Mouse (Mus musculus): ENCODE measurements around the gene Gjd3. TPM values are rescaled to one million over a fixed set of nuclear protein-coding genes. Genes with fewer than 3 reads are reported as not detected.

The Gjd3 gene
- polyA plus RNA-seq, 1 experiment, result 0.05 TPM

GRCm38 (mm10) chr11:98966499-98967141 lies 16.2 kb downstream of the Gjd3 start:
- H3K4me3 ChIP-seq, result no peak overlapping the region
- no peaks in the 10 kb centered on the region for H3K27me3 ChIP-seq (ENCODE audit: control insufficient read depth, insufficient read depth, insufficient read length)
- H3K79me2 ChIP-seq (ENCODE audit: control insufficient read depth, insufficient read depth), result peaks cover 44% of the 10 kb centered on the region
- H3K4me2 ChIP-seq (ENCODE audit: low read depth), result peak overlapping the region; percentile 8
- H3ac ChIP-seq (ENCODE audit: control insufficient read depth, insufficient read length), result no peak overlapping the region
- H3K36me3 ChIP-seq (ENCODE audit: control insufficient read depth, insufficient read depth), result peaks cover 5% of the 10 kb centered on the region
- TF ChIP-seq MYOD1 (IDR thresholded peaks at IDR 0.05; ENCODE audit: control insufficient read depth in 1 of 3, insufficient read length in 2 of 3, low read depth in 2 of 3) (peak in 1 of 3 experiments; percentile 33), POLR2AphosphoS2 (IDR thresholded peaks at IDR 0.05; ENCODE audit: insufficient read length, low read depth) (peak; percentile 9), SRF (IDR thresholded peaks at IDR 0.05; ENCODE audit: control insufficient read depth, insufficient read length, low read depth) (no peak), MAX (IDR thresholded peaks at IDR 0.05; ENCODE audit: low read depth) (no peak), MYOG (IDR thresholded peaks at IDR 0.05; ENCODE audit: control insufficient read depth in 1 of 3, insufficient read depth in 1 of 3, insufficient read length in 2 of 3, low read depth in 2 of 3) (peak in 1 of 3 experiments; percentile 64)

- TF ChIP-seq CEBPB (IDR thresholded peaks at IDR 0.05; ENCODE audit: insufficient read depth, poor library complexity, severe bottlenecking) (no peak), TCF3 (IDR thresholded peaks at IDR 0.05; ENCODE audit: insufficient read length, low read depth) (no peak), REST (IDR thresholded peaks at IDR 0.05; ENCODE audit: insufficient read depth, insufficient read length) (no peak), MAX (IDR thresholded peaks at IDR 0.05; ENCODE audit: low read depth) (no peak), E2F4 (IDR thresholded peaks at IDR 0.05; ENCODE audit: insufficient read depth) (no peak), POLR2A (IDR thresholded peaks at IDR 0.05; ENCODE audit: insufficient read length, low read depth) (no peak), MYOG (IDR thresholded peaks at IDR 0.05; ENCODE audit: control insufficient read depth in 1 of 3, insufficient read depth in 1 of 3, insufficient read length in 2 of 3, low read depth in 2 of 3) (no peak), SRF (IDR thresholded peaks at IDR 0.05; ENCODE audit: control insufficient read depth, insufficient read length, low read depth) (no peak), MYOD1 (IDR thresholded peaks at IDR 0.05; ENCODE audit: control insufficient read depth in 1 of 3, insufficient read length in 2 of 3, low read depth in 2 of 3) (no peak), USF1 (IDR thresholded peaks at IDR 0.05; ENCODE audit: low read depth) (no peak), POLR2AphosphoS2 (IDR thresholded peaks at IDR 0.05; ENCODE audit: insufficient read length, low read depth) (no peak), TCF12 (IDR thresholded peaks at IDR 0.05; ENCODE audit: insufficient read depth, poor library complexity, severe bottlenecking) (no peak)
- Histone ChIP-seq H3K4me3 (no peak overlapping the region), H3K27me3 (ENCODE audit: control insufficient read depth, insufficient read depth, insufficient read length) (no peaks in the 10 kb centered on the region)
Observed at GRCm38 (mm10) chr11:98965416-98966077, 17.3 kb downstream of the Gjd3 start.

DNA sequence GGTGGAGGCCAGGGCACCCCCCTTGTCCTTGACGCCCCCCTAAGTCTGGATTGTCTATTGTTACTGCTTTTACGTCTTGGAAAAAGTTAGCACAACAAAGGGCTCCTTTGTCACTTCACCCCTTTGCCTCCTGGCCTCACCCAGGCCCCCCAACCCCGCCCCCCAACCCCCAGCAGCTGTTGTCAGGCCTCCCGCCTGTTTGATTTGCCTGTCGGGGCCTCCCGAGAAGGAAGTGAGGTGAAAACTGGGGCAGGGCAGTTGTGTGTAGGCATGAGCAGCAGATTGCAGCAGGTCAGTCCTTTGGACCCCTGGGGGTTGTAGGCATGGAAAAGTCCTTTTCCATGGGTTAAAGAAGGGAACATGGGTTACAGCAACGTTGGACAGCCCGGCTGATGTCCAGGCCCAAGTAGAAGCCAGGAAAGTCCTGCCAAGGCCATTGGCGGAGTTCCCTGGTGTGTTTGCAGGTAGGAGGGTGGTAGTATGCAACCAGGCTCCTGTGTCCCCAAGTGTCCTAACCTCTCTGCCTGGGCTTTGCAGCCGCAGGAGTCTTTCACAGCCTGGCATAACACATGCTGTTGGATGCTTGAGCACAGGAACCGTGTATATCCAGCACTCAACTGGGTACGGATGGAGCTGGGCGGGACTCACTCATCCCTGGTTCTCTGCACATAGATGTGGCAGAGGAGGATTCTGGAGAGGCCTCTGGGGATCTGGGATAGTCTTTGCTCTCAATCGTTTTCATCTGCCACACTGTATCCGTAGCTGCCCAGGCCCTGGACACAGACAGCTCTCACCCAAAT lies 18.0 kb downstream of the Gjd3 start:
- Histone ChIP-seq H3K79me2 (ENCODE audit: control insufficient read depth, insufficient read depth) (peaks cover 55% of the 10 kb centered on the region), H3ac (ENCODE audit: control insufficient read depth, insufficient read length) (no peak overlapping the region), H3K36me3 (ENCODE audit: control insufficient read depth, insufficient read depth) (no peaks in the 10 kb centered on the region), H3K27me3 (ENCODE audit: control insufficient read depth, insufficient read depth, insufficient read length) (no peaks in the 10 kb centered on the region), H3K4me3 (peak overlapping the region; percentile 72), H3K4me2 (ENCODE audit: low read depth) (peak overlapping the region; percentile 77)
- no peak for TF ChIP-seq CEBPB (IDR thresholded peaks at IDR 0.05; ENCODE audit: insufficient read depth, poor library complexity, severe bottlenecking)
- no peak for TF ChIP-seq USF1 (IDR thresholded peaks at IDR 0.05; ENCODE audit: low read depth)
- TF ChIP-seq MAX (IDR thresholded peaks at IDR 0.05; ENCODE audit: low read depth), result no peak
- TF ChIP-seq MYOD1 (IDR thresholded peaks at IDR 0.05; ENCODE audit: control insufficient read depth in 1 of 3, insufficient read length in 2 of 3, low read depth in 2 of 3), result peak in 1 of 3 experiments; percentile 63
- no peak for TF ChIP-seq REST (IDR thresholded peaks at IDR 0.05; ENCODE audit: insufficient read depth, insufficient read length)
- no peak for TF ChIP-seq POLR2A (IDR thresholded peaks at IDR 0.05; ENCODE audit: insufficient read length, low read depth)
- peak in 1 of 3 experiments; percentile 40 for TF ChIP-seq MYOG (IDR thresholded peaks at IDR 0.05; ENCODE audit: control insufficient read depth in 1 of 3, insufficient read depth in 1 of 3, insufficient read length in 2 of 3, low read depth in 2 of 3)
- TF ChIP-seq TCF12 (IDR thresholded peaks at IDR 0.05; ENCODE audit: insufficient read depth, poor library complexity, severe bottlenecking), result no peak
- TF ChIP-seq POLR2AphosphoS2 (IDR thresholded peaks at IDR 0.05; ENCODE audit: insufficient read length, low read depth), result no peak
- TF ChIP-seq TCF3 (IDR thresholded peaks at IDR 0.05; ENCODE audit: insufficient read length, low read depth), result no peak

More at GRCm38 (mm10) chr11:98965416-98966077, 17.3 kb downstream of the Gjd3 start:
- peak overlapping the region; percentile 77 for H3K4me2 ChIP-seq (ENCODE audit: low read depth)
- H3ac ChIP-seq (ENCODE audit: control insufficient read depth, insufficient read length), result no peak overlapping the region
- H3K36me3 ChIP-seq (ENCODE audit: control insufficient read depth, insufficient read depth), result peaks cover under 1% of the 10 kb centered on the region
- H3K79me2 ChIP-seq (ENCODE audit: control insufficient read depth, insufficient read depth), result peaks cover 55% of the 10 kb centered on the region

DNA sequence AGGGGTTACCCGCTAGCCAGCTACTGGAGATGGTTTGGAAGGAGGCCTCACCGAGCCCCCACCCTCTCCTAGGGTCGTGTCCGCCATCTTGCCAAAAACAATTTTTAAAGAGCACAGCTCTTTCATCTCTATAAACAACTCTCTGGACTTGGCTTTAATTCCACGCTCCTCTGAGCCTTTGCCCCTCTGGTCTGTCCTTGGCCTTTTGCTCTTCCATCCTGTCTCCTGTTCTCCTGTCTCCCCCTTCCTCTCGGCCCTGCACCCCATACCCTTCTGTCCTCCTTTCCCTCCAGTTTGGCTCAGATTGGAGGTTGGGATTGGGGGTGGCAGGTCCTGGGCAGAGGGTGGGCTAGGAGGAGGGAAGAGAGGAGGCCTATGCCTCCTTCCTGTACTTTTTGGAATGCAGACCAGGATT lies 18.6 kb downstream of the Gjd3 start:
- TF ChIP-seq TCF3 (IDR thresholded peaks at IDR 0.05; ENCODE audit: insufficient read length, low read depth) (no peak), TCF12 (IDR thresholded peaks at IDR 0.05; ENCODE audit: insufficient read depth, poor library complexity, severe bottlenecking) (no peak), MAX (IDR thresholded peaks at IDR 0.05; ENCODE audit: low read depth) (no peak), POLR2A (IDR thresholded peaks at IDR 0.05; ENCODE audit: insufficient read length, low read depth) (no peak)
- Histone ChIP-seq H3K4me2 (ENCODE audit: low read depth) (peak overlapping the region; percentile 77), H3K4me3 (peak overlapping the region; percentile 72), H3K36me3 (ENCODE audit: control insufficient read depth, insufficient read depth) (no peaks in the 10 kb centered on the region), H3ac (ENCODE audit: control insufficient read depth, insufficient read length) (no peak overlapping the region), H3K79me2 (ENCODE audit: control insufficient read depth, insufficient read depth) (peaks cover 55% of the 10 kb centered on the region), H3K27me3 (ENCODE audit: control insufficient read depth, insufficient read depth, insufficient read length) (no peaks in the 10 kb centered on the region)

Measured in myocyte (in vitro differentiated cells).